21 mouse cellular contexts compared by ENCODE assay signal in the genomic region with DNA sequence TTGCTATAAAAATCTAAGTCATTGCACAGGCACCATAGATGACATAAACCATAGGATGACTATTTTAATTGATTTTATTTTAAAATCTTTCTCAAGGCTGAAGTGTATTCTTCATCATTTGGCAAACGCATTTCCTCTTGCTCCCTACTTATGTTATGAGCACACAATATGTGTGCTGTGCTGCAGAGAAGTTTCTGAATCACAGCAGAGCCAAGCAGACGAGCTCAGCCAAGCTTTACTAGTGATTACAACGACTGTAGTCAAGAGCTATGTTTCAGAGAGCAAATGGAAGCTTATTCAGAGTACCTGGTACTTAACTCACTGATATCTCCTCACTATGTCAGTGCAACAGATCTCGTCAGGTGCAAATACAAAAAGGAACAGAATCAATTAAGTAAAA.
"Had no signal": no experiment of that assay in that cellular context is flagged by ENCODE, and none has a peak within 500 bp of the region (broad histone marks: within the 10 kb centered on the region; RNA-seq: fewer than 3 reads in every experiment).

No protein-coding gene starts in this region.

- ATAC-seq: forebrain, embryonic 13.5 days; forebrain, embryonic 14.5 days; forebrain, embryonic 15.5 days; forebrain, embryonic 16.5 days; forebrain, postnatal 0 days had no signal

- DNase-seq: cerebellum, adult 8-10 months; cerebellum, adult 9-10 months; cerebellum, adult 9-11 months; cerebellum, postnatal 10 days; cerebellum, postnatal 14 days; cerebellum, postnatal 25 days; cerebellum, postnatal 36 days; embryo, embryonic 11 days; forebrain, postnatal 0 days; gastrocnemius, adult 2 months; gastrocnemius, postnatal 10 days; gastrocnemius, postnatal 14 days; gastrocnemius, postnatal 25 days; gastrocnemius, postnatal 36 days; heart, adult 11 months; heart, adult 18-20 months; heart, adult 2 months had no signal
